Mouse (Mus musculus): ENCODE measurements around the gene Fancc.

GRCm38 (mm10) chr13:63253886-63254636 lies 243.0 kb downstream of the Fancc start:
- TF ChIP-seq CTCF (IDR thresholded peaks at IDR 0.05; ENCODE audit: low read depth) = no peak
- no peak for TF ChIP-seq EP300 (IDR thresholded peaks at IDR 0.05; ENCODE audit: low read depth)
